Mouse (Mus musculus): ENCODE measurements at regions not wholly inside any gene's neighbourhood (a gene's known extent, or its start where the extent isn't known, plus 50 kb on each side); places are given as distances from the start of the nearest gene placed in this dataset. TPM values are rescaled to one million over a fixed set of nuclear protein-coding genes. Genes with fewer than 3 reads are reported as not detected.

GRCm38 (mm10) chr12:37050596-37050995 lies 57.7 kb upstream of the Meox2 start:
- no peak overlapping the region for H3K27ac ChIP-seq
- 80% methylated on average over 1 of the region's 1 CpGs for WGBS
- no peak overlapping the region for H3K4me3 ChIP-seq
- DNase-seq (ENCODE audit: extremely low spot score, low spot score), result no peak
- no peaks in the 10 kb centered on the region for H3K36me3 ChIP-seq (replicated peaks)
- no peaks in the 10 kb centered on the region for H3K27me3 ChIP-seq (ENCODE audit: poor library complexity, severe bottlenecking)
- H3K4me1 ChIP-seq, result no peaks in the 10 kb centered on the region
- H3K9me3 ChIP-seq, result no peaks in the 10 kb centered on the region

- Histone ChIP-seq H3K27me3 (ENCODE audit: poor library complexity, severe bottlenecking) (no peaks in the 10 kb centered on the region), H3K4me1 (0 out of 2 replicates have a peak, but pooled peaks cover 5% of the 10 kb centered on the region), H3K27ac (no peak overlapping the region), H3K9me3 (no peaks in the 10 kb centered on the region), H3K4me3 (no peak overlapping the region), H3K36me3 (replicated peaks) (no peaks in the 10 kb centered on the region)
- no peak for DNase-seq (ENCODE audit: extremely low spot score, low spot score)
- WGBS, result 84% methylated on average over 3 of the region's 3 CpGs
These were observed 50.9 kb upstream of the Meox2 start for GRCm38 (mm10) chr12:37057411-37057810.

Small RNA genes lying in the stretch of these regions (microRNA-seq; reads per million reads assigned to microRNA genes)
- gene Gm44326 (not detected), gene Mir5099 (402 reads per million, percentile 63 among the genes with 10 or more reads in this experiment)
